Mouse (Mus musculus): ENCODE data around the gene Wipf2. TPM values are rescaled to one million over a fixed set of nuclear protein-coding genes. Genes with fewer than 3 reads are reported as not detected.
A peak's percentile ranks its signal among the peaks of the same experiment; 100 is the strongest.

Gene Wipf2
- polyA plus RNA-seq, 1 experiment from 2014 or later, result 3.8 TPM

- Histone ChIP-seq H3K27ac (ENCODE audit: low read depth, low read length) (peak within 1 kb of the TSS; percentile 93), H3K4me2 (peak within 1 kb of the TSS; percentile 90), H3K4me1 (ENCODE audit: control insufficient read depth, insufficient read depth, low read length) (peaks cover 71% of the 10 kb centered on the region), H3K9me3 (replicated peaks; ENCODE audit: control insufficient read depth, low read length) (no peaks in the 10 kb centered on the region), H3K9ac (ENCODE audit: low read depth, low read length) (peak within 1 kb of the TSS; percentile 90), H3K27me3 (ENCODE audit: control insufficient read depth, insufficient read depth, low read length) (no peaks in the 10 kb centered on the region), H3K36me3 (ENCODE audit: control insufficient read depth, insufficient read depth, low read length) (no peaks in the 10 kb centered on the region), H3K4me3 (ENCODE audit: low read depth, low read length) (peak within 1 kb of the TSS; percentile 68)
- ATAC-seq (replicated peaks; ENCODE audit: insufficient number of reproducible peaks, low FRiP score, low TSS enrichment), result no peak
- 5% methylated on average over 21 of the region's 21 CpGs for WGBS (ENCODE audit: insufficient replicate concordance)
Observed at GRCm38 (mm10) chr11:98927438-98928076, 64.1 kb downstream of the Wipf2 start, which contains the start of gene Rara. TSS of gene Rara (plus strand) at chr11:98927818.

GRCm38 (mm10) chr11:98928186-98928893, 64.9 kb downstream of the Wipf2 start:
- Histone ChIP-seq H3K27me3 (ENCODE audit: control insufficient read depth, insufficient read depth, low read length) (no peaks in the 10 kb centered on the region), H3K4me1 (ENCODE audit: control insufficient read depth, insufficient read depth, low read length) (peaks cover 79% of the 10 kb centered on the region), H3K27ac (ENCODE audit: low read depth, low read length) (peak overlapping the region; percentile 93), H3K4me3 (ENCODE audit: low read depth, low read length) (peak overlapping the region; percentile 68), H3K9me3 (replicated peaks; ENCODE audit: control insufficient read depth, low read length) (no peaks in the 10 kb centered on the region), H3K4me2 (peak overlapping the region; percentile 90), H3K36me3 (ENCODE audit: control insufficient read depth, insufficient read depth, low read length) (no peaks in the 10 kb centered on the region), H3K9ac (ENCODE audit: low read depth, low read length) (peak overlapping the region; percentile 90)
- ATAC-seq (replicated peaks; ENCODE audit: insufficient number of reproducible peaks, low FRiP score, low TSS enrichment), result no peak
- WGBS (ENCODE audit: insufficient replicate concordance), result 5% methylated on average over 12 of the region's 12 CpGs

GRCm38 (mm10) chr11:98929503-98929902, 66.1 kb downstream of the Wipf2 start:
- Histone ChIP-seq H3K4me1 (ENCODE audit: control insufficient read depth, insufficient read depth, low read length) (peaks cover 81% of the 10 kb centered on the region), H3K4me3 (ENCODE audit: low read depth, low read length) (peak overlapping the region; percentile 68), H3K9me3 (replicated peaks; ENCODE audit: control insufficient read depth, low read length) (no peaks in the 10 kb centered on the region), H3K27ac (ENCODE audit: low read depth, low read length) (peak overlapping the region; percentile 93), H3K36me3 (ENCODE audit: control insufficient read depth, insufficient read depth, low read length) (no peaks in the 10 kb centered on the region), H3K27me3 (ENCODE audit: control insufficient read depth, insufficient read depth, low read length) (no peaks in the 10 kb centered on the region), H3K4me2 (peak overlapping the region; percentile 90), H3K9ac (ENCODE audit: low read depth, low read length) (peak overlapping the region; percentile 90)
- whole genome bisulfite sequencing (ENCODE audit: insufficient replicate concordance), result 7% methylated on average over 9 of the region's 9 CpGs
- no peak for ATAC-seq (replicated peaks; ENCODE audit: insufficient number of reproducible peaks, low FRiP score, low TSS enrichment)

DNA sequence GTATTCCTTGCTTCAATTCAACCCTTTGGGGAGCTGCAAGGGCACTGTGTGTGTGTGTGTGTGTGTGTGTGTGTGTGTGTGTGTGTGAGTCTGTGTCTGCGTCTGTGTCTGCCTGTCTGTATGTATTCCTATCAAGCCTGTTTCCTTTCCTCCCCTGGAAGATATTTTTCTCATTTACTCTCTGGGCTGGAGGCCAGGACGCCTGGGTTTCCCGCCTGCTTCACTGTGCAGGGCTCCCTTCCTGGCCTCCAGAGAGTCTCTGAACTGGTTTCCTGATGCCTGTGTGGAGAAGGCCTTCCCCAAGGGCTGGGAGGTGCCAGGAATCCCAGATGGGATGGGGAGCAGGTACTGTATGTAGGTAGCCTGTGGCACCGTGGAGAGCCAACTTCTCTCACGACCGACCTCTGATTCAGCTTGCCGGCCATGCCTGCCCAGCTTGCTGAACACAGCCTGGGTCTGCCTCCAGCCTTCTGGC, 66.7 kb downstream of the Wipf2 start:
- no peaks in the 10 kb centered on the region for H3K27me3 ChIP-seq (ENCODE audit: control insufficient read depth, insufficient read depth, low read length)
- no peaks in the 10 kb centered on the region for H3K9me3 ChIP-seq (replicated peaks; ENCODE audit: control insufficient read depth, low read length)
- H3K9ac ChIP-seq (ENCODE audit: low read depth, low read length), result peak overlapping the region; percentile 54
- no peak for ATAC-seq (replicated peaks; ENCODE audit: insufficient number of reproducible peaks, low FRiP score, low TSS enrichment)
- peak overlapping the region; percentile 93 for H3K27ac ChIP-seq (ENCODE audit: low read depth, low read length)
- H3K4me3 ChIP-seq (ENCODE audit: low read depth, low read length), result peak overlapping the region; percentile 68
- H3K36me3 ChIP-seq (ENCODE audit: control insufficient read depth, insufficient read depth, low read length), result no peaks in the 10 kb centered on the region
- peak overlapping the region; percentile 90 for H3K4me2 ChIP-seq
- peaks cover 76% of the 10 kb centered on the region for H3K4me1 ChIP-seq (ENCODE audit: control insufficient read depth, insufficient read depth, low read length)
- WGBS (ENCODE audit: insufficient replicate concordance), result 25% methylated on average over 7 of the region's 7 CpGs

GRCm38 (mm10) chr11:98930773-98931512, 67.5 kb downstream of the Wipf2 start:
- peak overlapping the region; percentile 9; the same call in 1 of the 2 replicates for H3K4me3 ChIP-seq (ENCODE audit: low read depth, low read length)

GRCm38 (mm10) chr11:98931513-98932292, 68.3 kb downstream of the Wipf2 start:
- no peaks in the 10 kb centered on the region for H3K36me3 ChIP-seq (ENCODE audit: control insufficient read depth, insufficient read depth, low read length)
- no peaks in the 10 kb centered on the region for H3K9me3 ChIP-seq (replicated peaks; ENCODE audit: control insufficient read depth, low read length)
- H3K27me3 ChIP-seq (ENCODE audit: control insufficient read depth, insufficient read depth, low read length), result no peaks in the 10 kb centered on the region
- 16% methylated on average over 7 of the region's 7 CpGs for WGBS (ENCODE audit: insufficient replicate concordance)
- H3K9ac ChIP-seq (ENCODE audit: low read depth, low read length), result peak overlapping the region; percentile 61
- no peak for ATAC-seq (replicated peaks; ENCODE audit: insufficient number of reproducible peaks, low FRiP score, low TSS enrichment)
- peak overlapping the region; percentile 90 for H3K4me2 ChIP-seq
- peak overlapping the region; percentile 93 for H3K27ac ChIP-seq (ENCODE audit: low read depth, low read length)
- H3K4me3 ChIP-seq (ENCODE audit: low read depth, low read length), result peak overlapping the region; percentile 1; the same call in 1 of the 2 replicates
- H3K4me1 ChIP-seq (ENCODE audit: control insufficient read depth, insufficient read depth, low read length), result peaks cover 75% of the 10 kb centered on the region

More at GRCm38 (mm10) chr11:98930773-98931512, 67.5 kb downstream of the Wipf2 start:
- peak overlapping the region; percentile 61 for H3K9ac ChIP-seq (ENCODE audit: low read depth, low read length)
- 0 out of 2 replicates have a peak, but pooled peaks have one; percentile 28 for ATAC-seq (replicated peaks; ENCODE audit: insufficient number of reproducible peaks, low FRiP score, low TSS enrichment)
- no peaks in the 10 kb centered on the region for H3K36me3 ChIP-seq (ENCODE audit: control insufficient read depth, insufficient read depth, low read length)
- 18% methylated on average over 10 of the region's 10 CpGs for WGBS (ENCODE audit: insufficient replicate concordance)
- H3K4me1 ChIP-seq (ENCODE audit: control insufficient read depth, insufficient read depth, low read length), result peaks cover 74% of the 10 kb centered on the region
- H3K27me3 ChIP-seq (ENCODE audit: control insufficient read depth, insufficient read depth, low read length), result no peaks in the 10 kb centered on the region
- peak overlapping the region; percentile 93 for H3K27ac ChIP-seq (ENCODE audit: low read depth, low read length)
- H3K9me3 ChIP-seq (replicated peaks; ENCODE audit: control insufficient read depth, low read length), result no peaks in the 10 kb centered on the region
- peak overlapping the region; percentile 90 for H3K4me2 ChIP-seq

DNA sequence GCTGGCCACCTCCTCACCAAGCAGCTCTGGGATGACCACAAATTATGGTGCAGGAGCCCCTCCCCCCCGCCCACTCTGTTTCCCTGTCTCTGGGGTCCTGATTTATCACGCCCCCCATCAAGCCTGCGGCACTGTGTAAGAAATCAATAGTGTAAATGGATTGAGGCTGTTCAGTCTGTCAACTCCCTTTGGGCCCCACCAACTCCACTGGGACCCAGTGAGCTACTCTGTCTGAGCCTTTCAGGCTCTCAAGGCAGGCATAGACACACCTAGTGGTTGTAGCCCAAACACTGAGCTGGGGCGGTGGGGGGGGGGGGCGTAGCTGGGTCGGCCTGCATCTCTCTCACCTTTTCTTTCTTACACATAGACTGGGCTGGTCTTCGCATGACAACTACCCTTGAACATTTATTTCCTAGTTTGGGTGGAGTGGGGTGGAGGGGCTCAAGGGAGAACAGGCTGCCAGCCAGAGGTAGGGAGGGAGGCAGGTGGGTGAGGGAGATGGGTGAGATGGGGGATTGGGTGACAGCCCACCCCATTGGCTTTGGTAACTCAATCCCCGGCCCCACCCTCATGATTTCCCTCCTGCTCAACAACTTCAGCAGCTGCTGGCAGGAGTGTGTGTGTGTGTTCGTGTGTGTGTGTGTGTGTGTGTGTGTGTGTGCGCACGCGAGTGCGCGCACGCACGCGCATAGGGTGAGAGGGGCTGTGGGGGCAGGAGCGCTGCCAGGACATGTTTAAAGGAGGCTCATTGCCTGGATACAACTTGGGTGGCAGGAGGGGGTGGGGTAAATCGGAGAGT, 69.1 kb downstream of the Wipf2 start:
- ATAC-seq (replicated peaks; ENCODE audit: insufficient number of reproducible peaks, low FRiP score, low TSS enrichment), result no peak
- Histone ChIP-seq H3K4me3 (ENCODE audit: low read depth, low read length) (no peak overlapping the region; the same call in 1 of the 2 replicates), H3K36me3 (ENCODE audit: control insufficient read depth, insufficient read depth, low read length) (no peaks in the 10 kb centered on the region), H3K27ac (ENCODE audit: low read depth, low read length) (peak overlapping the region; percentile 93), H3K4me1 (ENCODE audit: control insufficient read depth, insufficient read depth, low read length) (peaks cover 76% of the 10 kb centered on the region), H3K4me2 (peak overlapping the region; percentile 90), H3K27me3 (ENCODE audit: control insufficient read depth, insufficient read depth, low read length) (no peaks in the 10 kb centered on the region), H3K9me3 (replicated peaks; ENCODE audit: control insufficient read depth, low read length) (no peaks in the 10 kb centered on the region), H3K9ac (ENCODE audit: low read depth, low read length) (peak overlapping the region; percentile 43)
- 22% methylated on average over 19 of the region's 19 CpGs for WGBS (ENCODE audit: insufficient replicate concordance)

Data from heart, embryonic 11.5 days (tissue).